Mouse (Mus musculus) liver, embryonic 11.5 days (tissue): ENCODE measurements around the gene Cst11. TPM values are rescaled to one million over a fixed set of nuclear protein-coding genes. Genes with fewer than 3 reads are reported as not detected.
"Not testable (repeated sequence)": the region's sequence is repeated elsewhere in the genome, so short reads cannot be mapped to it uniquely, and the experiment has no call there.

Experiments
- ATAC-seq: fragments of 200-750 bp; cut with Nextera tagmentation; replicated peaks from 2 replicates; pipeline ENCODE4 v1.8.0; 2017; ENCODE audit warnings: moderate number of reproducible peaks, mild to moderate bottlenecking, moderate TSS enrichment, moderate library complexity; ENCODE audit not compliant: low FRiP score
- DNase-seq: peaks from one replicate; pipeline ENCODE4 v3.0.0-alpha.2; 2017; ENCODE audit warnings: low spot score
- H3K27ac ChIP-seq: fragments of 300-500 bp; sonication (generic); 2 replicates; pipeline ENCODE4 v1.5.1; 2014; ENCODE audit warnings: mild to moderate bottlenecking, low read depth, low read length, control low read depth
- H3K27me3 ChIP-seq: fragments of 300-500 bp; sonication (generic); replicated peaks from 2 replicates; pipeline ENCODE4 v1.6.1; 2014; ENCODE audit warnings: low read length, mixed read lengths; ENCODE audit not compliant: control insufficient read depth, insufficient read depth
- H3K36me3 ChIP-seq: fragments of 300-500 bp; sonication (generic); 2 replicates; pipeline ENCODE4 v1.6.1; 2014; ENCODE audit warnings: mild to moderate bottlenecking, low read length, moderate library complexity, mixed read lengths; ENCODE audit not compliant: control insufficient read depth, insufficient read depth
- H3K4me1 ChIP-seq: fragments of 300-500 bp; sonication (generic); replicated peaks from 2 replicates; pipeline ENCODE4 v1.6.1; 2014; ENCODE audit warnings: low read length, mixed read lengths; ENCODE audit not compliant: control insufficient read depth, insufficient read depth
- H3K4me2 ChIP-seq: fragments of 300-500 bp; sonication (generic); 2 replicates; pipeline ENCODE4 v1.6.1; 2014; ENCODE audit warnings: mild to moderate bottlenecking, control low read depth, moderate library complexity
- H3K4me3 ChIP-seq: fragments of 300-500 bp; sonication (generic); 2 replicates; pipeline ENCODE4 v1.5.1; 2014; ENCODE audit warnings: low read depth, low read length, control low read depth
- H3K9ac ChIP-seq: fragments of 300-500 bp; sonication (generic); 2 replicates; pipeline ENCODE4 v1.6.1; 2014; ENCODE audit warnings: low read depth, low read length, control low read depth
- H3K9me3 ChIP-seq: fragments of 300-500 bp; sonication (generic); 2 replicates; pipeline ENCODE4 v1.6.1; 2016; ENCODE audit warnings: low read length, inconsistent platforms, mixed read lengths; ENCODE audit not compliant: control insufficient read depth
- WGBS: fragments of 180-500 bp; shearing (Covaris S2); extraction: QIAGEN DNeasy Blood & Tissue Kit; methylation state at CpG from one replicate; pipeline ENCODE4 v1.1.7; 2014; 5-methylcytosine and 5-hydroxymethylcytosine counted together
- polyA plus RNA-seq: library from polyadenylated mRNA; unstranded; fragments of >200 nt; fragmentation: Nextera tagmentation; extraction: Ambion mirVana; gene quantifications from 2 replicates; pipeline ENCODE4 v1.2.1, GENCODE M21; 2014

Gene Cst11
- polyA plus RNA-seq, result not detected in 2 replicates

DNA sequence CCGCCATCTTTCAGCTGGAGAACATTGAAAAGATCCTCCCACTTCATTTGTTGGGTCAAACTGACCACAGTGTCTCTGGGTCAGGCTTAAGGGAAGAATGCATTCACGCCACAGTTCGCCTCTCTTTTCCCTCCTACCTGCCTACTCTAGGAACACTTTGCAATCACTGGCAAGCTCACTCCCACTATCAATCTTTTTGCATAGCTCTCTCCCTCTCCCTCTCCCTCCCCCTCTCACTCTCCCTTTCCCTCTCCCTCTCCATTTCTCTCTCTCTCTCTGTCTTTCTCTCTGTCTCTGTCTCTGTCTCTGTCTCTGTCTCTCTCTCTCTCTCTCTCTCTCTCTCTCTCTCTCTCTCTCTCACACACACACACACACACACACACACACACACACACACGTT is at the start of gene Cst11:
Gene Cst11 (minus strand): TSS at position 101 of the 400 bp plus-strand sequence.
- H3K36me3 ChIP-seq, result not testable (repeated sequence)
- 77% methylated on average over 4 of the region's 4 CpGs for WGBS

DNA sequence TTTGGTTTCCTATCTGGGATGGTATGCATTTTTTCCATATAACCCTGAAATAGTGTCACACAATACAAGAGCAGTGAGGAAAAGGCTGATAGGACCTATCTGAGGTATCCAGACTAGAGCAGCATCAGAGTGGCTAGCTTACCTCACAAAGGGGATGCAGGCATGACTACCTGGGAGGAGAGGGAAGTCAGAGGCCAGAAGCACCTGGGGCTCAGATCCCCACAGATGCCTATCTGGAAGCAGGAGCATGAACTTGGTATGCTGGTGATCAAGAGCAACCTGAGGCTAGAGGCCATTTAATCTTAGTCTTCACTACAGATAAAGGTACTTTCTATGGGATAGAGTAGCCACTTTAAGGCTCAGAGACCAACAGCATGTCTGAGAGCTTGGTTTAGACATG is 48.6 kb upstream of the Cst11 start, which contains the start of gene Cst13:
Gene Cst13 (plus strand): TSS at position 173 of the 400 bp plus-strand sequence.
- Histone ChIP-seq H3K4me1 (no peaks in the 10 kb centered on the region), H3K27me3 (no peaks in the 10 kb centered on the region), H3K4me3 (no peak within 1 kb of the TSS), H3K27ac (no peak within 1 kb of the TSS), H3K4me2 (no peak within 1 kb of the TSS), H3K9me3 (no peaks in the 10 kb centered on the region), H3K36me3 (no peaks in the 10 kb centered on the region), H3K9ac (no peak within 1 kb of the TSS)
- DNase-seq (no peak), ATAC-seq (no peak)

More for the DNA sequence above, at the start of gene Cst11:
- H3K4me2 ChIP-seq, H3K4me1 ChIP-seq, H3K9ac ChIP-seq, H3K27ac ChIP-seq, H3K4me3 ChIP-seq, H3K27me3 ChIP-seq, H3K9me3 ChIP-seq, ATAC-seq, DNase-seq: not testable (repeated sequence)

DNA sequence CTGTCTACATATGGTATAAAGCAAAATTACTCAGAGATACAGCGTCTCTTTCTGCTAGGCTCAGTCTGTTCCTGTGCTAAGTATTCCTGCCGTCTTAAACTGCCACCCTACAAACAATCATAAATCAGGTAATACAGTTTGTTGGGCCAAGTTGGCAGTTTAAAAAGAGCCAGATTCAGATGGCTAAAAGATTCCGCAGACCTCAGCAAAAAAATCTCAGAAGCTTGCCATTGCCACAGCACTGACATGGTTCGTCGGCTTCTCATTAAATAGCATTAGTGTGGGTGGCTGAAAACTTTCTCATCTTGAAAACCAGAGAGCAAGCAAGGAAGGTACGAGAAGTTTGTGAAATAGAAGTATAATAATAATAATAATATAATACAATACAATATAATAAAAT is 35.4 kb upstream of the Cst11 start:
- no peak overlapping the region for H3K9ac ChIP-seq
- no peaks in the 10 kb centered on the region for H3K4me1 ChIP-seq
- no peak for ATAC-seq
- no peak overlapping the region for H3K4me2 ChIP-seq
- no peak for DNase-seq
- no peak overlapping the region for H3K4me3 ChIP-seq
- 76% methylated on average over 6 of the region's 6 CpGs for WGBS
- H3K27me3 ChIP-seq, result no peaks in the 10 kb centered on the region
- no peaks in the 10 kb centered on the region for H3K9me3 ChIP-seq
- H3K27ac ChIP-seq, result no peak overlapping the region
- no peaks in the 10 kb centered on the region for H3K36me3 ChIP-seq

DNA sequence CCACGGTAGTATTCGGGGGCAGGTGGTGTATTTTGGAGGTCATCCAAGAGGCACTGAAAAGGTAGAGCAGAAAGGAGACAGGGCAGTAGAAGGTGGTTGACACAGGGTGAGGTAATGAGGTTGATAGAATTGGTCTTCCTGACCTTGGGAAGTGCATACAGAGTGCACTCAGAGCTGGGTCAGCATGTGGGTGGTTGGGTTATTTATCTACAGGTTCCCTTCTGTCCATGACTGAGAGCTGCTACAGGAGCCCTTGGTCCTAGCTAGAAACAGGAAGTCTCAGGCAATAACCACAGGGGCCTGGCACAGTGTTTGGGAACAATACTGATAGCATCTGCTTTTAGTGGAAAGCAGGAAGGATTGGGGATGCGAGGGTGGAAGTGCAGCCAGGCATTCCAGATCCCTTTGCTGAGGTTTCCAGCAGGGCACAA is 30.2 kb upstream of the Cst11 start:
- Histone ChIP-seq H3K9me3 (no peaks in the 10 kb centered on the region), H3K9ac (no peak overlapping the region), H3K27me3 (no peaks in the 10 kb centered on the region), H3K27ac (no peak overlapping the region), H3K4me1 (no peaks in the 10 kb centered on the region), H3K4me2 (no peak overlapping the region), H3K36me3 (no peaks in the 10 kb centered on the region), H3K4me3 (no peak overlapping the region)
- DNase-seq (no peak), ATAC-seq (no peak)
- 41% methylated on average over 3 of the region's 3 CpGs for WGBS

DNA sequence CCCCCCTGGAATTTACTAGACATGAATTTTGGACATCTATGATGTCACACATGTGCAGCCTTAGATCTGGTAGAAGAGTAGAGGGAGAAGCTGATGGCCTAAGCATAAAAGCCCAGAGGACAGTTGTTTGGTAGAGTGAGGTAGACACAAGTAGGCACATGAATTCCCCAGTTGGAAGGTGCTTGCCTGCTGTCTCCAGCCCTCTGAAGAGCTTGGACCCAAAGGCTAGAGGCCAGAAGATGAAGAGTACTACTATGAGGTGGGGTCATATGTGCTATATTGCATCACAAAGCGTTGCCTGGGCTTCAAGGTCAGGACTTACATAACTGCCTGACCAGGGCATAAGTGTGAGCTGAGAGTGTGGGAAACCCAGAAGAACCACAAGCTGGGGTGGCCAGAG is 27.2 kb upstream of the Cst11 start, which contains the start of gene Cst8:
Gene Cst8 (plus strand): TSS at position 301 of the 400 bp plus-strand sequence.
- Histone ChIP-seq H3K9ac (no peak within 1 kb of the TSS), H3K4me2 (no peak within 1 kb of the TSS), H3K27me3 (no peaks in the 10 kb centered on the region), H3K36me3 (no peaks in the 10 kb centered on the region), H3K4me3 (no peak within 1 kb of the TSS), H3K27ac (no peak within 1 kb of the TSS), H3K9me3 (no peaks in the 10 kb centered on the region), H3K4me1 (no peaks in the 10 kb centered on the region)
- 78% methylated on average over 1 of the region's 1 CpGs for WGBS
- ATAC-seq (no peak), DNase-seq (no peak)

DNA sequence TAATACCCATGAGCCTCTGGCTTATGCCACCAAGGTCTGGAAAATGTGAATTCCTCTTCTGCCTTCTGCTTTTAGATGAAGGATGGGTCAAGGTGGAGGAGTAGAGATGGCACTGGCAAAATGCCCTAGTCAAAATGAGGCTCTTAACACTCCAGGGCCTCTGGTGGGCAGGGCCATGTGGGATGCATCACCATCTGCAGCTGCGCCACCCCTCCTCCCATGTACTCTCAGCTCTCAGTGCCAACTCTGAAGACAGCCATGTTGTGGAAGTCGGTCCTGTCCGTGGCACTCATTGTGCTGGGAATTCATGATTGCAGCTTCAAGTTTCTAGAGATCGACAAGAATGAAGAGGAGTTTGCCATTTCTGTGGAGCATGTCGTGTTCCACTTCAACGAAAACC is 17.8 kb upstream of the Cst11 start, which contains the start of gene Cst12:
Gene Cst12 (plus strand): TSS at position 220 of the 400 bp plus-strand sequence.
- no peak for ATAC-seq
- Histone ChIP-seq H3K27ac (no peak within 1 kb of the TSS), H3K4me3 (no peak within 1 kb of the TSS), H3K36me3 (no peaks in the 10 kb centered on the region), H3K4me2 (no peak within 1 kb of the TSS), H3K4me1 (no peaks in the 10 kb centered on the region), H3K9me3 (no peaks in the 10 kb centered on the region), H3K27me3 (no peaks in the 10 kb centered on the region), H3K9ac (no peak within 1 kb of the TSS)
- 91% methylated on average over 6 of the region's 6 CpGs for WGBS
- no peak for DNase-seq

DNA sequence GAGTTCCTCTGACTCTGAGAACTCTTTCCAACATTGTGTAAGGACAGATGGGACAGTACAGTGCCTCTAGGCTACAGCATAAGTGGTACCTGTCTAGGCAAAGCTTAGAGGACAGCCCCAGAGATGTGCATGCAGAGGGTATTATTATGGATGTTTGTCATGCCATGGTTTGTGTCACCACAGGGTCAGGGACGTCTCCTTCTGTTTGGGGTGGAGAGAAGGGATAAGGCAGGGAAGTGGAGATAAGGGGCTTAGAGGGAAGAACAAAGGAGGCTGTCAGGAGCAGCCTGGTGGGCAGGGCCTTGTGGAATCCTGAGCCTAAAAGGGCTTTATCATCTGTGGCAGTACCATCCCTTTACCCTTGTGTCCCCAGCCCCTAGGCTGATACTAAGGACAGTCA is 10.4 kb upstream of the Cst11 start, which contains the start of gene 8030411F24Rik:
Gene 8030411F24Rik (plus strand): TSS at position 301 of the 400 bp plus-strand sequence.
- Histone ChIP-seq H3K4me2 (no peak within 1 kb of the TSS), H3K27me3 (no peaks in the 10 kb centered on the region), H3K4me1 (no peaks in the 10 kb centered on the region), H3K36me3 (no peaks in the 10 kb centered on the region), H3K9ac (no peak within 1 kb of the TSS), H3K4me3 (no peak within 1 kb of the TSS), H3K27ac (no peak within 1 kb of the TSS), H3K9me3 (no peaks in the 10 kb centered on the region)
- DNase-seq (no peak), ATAC-seq (no peak)
- 9% methylated on average over 1 of the region's 1 CpGs for WGBS

DNA sequence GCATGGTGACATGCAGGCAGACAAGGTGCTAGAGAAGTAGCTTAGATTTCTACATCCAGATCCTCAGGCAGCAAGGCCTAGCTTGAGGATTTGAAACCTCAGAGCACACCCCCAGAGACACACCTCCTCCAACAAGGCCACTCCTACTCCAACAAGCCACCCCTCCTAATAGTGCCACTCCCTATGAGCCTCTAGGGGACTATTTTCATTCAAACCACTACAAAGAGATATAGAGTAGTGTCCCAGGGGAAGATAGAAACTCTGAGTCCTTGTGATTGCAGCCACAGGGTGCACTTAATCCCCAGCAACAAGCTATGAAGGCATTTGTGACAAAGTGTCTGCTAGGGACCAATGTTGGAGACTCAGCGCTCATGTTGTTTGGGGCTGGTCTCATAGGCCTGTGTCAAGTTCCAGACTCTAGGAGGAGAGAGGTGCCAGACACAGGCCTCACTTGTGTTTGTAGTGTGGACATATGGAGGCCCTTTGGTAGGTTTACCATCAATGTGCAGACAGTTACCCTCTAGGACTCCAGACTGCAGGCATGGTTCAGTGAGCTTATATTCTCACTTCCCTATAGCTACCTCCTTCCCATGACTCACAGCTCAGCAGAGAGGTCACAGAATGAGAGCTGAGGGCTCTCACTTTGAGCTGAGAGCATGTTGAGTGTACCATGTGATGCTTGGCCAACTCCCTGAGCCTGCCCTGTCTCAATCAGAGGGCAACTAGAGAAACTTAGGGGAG is 7.5 kb downstream of the Cst11 start:
- 0 out of 2 replicates have a peak, but pooled peaks have one; percentile 29 for ATAC-seq
- no peak for DNase-seq
- Histone ChIP-seq H3K4me2 (no peak overlapping the region), H3K27ac (no peak overlapping the region), H3K27me3 (no peaks in the 10 kb centered on the region), H3K36me3 (no peaks in the 10 kb centered on the region), H3K9ac (no peak overlapping the region), H3K4me1 (no peaks in the 10 kb centered on the region), H3K9me3 (no peaks in the 10 kb centered on the region), H3K4me3 (no peak overlapping the region)
- 96% methylated on average over 1 of the region's 1 CpGs for whole genome bisulfite sequencing

DNA sequence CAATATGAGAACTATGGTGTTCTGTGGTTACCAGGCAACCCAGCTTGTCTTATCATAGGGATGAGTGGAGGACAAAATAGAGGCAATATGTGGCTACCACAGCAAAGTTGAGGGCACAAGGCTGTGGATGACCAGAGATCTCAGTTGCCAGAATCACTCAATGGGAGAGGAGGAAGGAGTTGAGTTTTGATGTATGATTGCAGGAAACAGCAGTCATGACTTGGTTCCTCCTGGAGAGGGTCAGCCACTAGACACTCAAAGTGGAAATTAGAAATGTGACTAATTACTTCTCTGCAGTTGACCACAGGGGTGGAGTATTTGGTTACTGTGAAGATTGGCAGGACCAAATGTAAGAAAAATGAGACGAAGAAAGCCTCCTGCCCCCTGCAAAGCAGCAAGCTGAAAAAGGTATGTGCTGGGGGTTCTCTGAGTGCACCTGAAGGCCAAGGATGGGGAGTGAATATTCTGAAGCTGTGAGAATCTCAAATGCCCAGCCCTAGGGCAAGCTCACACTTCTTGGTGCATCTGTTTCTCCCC is 16.9 kb downstream of the Cst11 start:
- Histone ChIP-seq H3K9ac (no peak overlapping the region), H3K27me3 (no peaks in the 10 kb centered on the region), H3K9me3 (no peaks in the 10 kb centered on the region), H3K36me3 (no peaks in the 10 kb centered on the region), H3K4me1 (no peaks in the 10 kb centered on the region), H3K4me3 (no peak overlapping the region), H3K27ac (no peak overlapping the region), H3K4me2 (no peak overlapping the region)
- WGBS, result 46% methylated on average over 1 of the region's 1 CpGs
- no peak for ATAC-seq
- no peak for DNase-seq
